Mouse (Mus musculus): ENCODE results near the gene Gm47996.
"Not testable (repeated sequence)": the region's sequence is repeated elsewhere in the genome, so short reads cannot be mapped to it uniquely, and the experiment has no call there.

Gene Gm47996

GRCm38 (mm10) chr1:151209824-151210355 lies at the start of gene Gm47996:
Gene Gm47996 (plus strand): TSS chr1:151210131.
- DNase-seq: not testable (repeated sequence)

- DNase-seq: no peak
Measured at GRCm38 (mm10) chr1:151166031-151166430, 43.9 kb upstream of the Gm47996 start.

DNA sequence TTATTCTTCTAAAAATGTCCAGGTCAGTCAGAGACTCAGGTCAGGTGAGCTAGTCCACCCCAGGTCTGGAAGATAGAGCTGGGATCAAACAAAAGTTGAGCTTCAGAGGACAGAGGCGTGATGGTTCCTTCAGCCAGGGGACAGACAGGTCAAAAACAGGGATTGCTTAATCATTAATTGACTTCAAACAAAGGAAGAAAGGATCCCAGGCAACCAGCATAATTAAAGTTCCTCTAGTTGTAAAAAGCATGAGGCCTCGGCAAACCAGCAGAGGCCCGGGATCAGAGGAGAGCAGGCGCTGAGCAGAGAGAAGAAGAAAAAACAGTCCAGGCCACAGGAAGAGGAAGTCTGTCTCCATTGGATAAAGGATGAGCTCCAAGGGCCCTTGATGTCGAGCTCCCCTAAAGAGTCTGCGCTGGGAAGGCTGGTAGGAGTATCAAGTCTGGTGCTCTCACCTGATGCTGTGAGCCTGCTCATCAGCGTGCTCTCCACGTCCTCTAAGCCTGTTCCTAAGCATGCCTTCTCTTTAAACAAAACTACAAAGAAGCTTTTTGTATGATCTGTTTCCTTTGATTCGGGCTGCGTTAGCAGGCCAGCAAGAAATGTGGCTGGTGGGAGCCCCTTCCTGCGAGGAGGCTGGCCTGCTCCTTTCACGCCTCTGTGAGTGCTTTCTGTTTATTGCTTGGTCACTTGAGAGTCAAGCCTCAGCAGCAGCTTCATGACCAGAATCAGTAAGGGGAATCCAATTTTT lies 42.5 kb upstream of the Gm47996 start:
- peak; percentile 15 for DNase-seq

DNA sequence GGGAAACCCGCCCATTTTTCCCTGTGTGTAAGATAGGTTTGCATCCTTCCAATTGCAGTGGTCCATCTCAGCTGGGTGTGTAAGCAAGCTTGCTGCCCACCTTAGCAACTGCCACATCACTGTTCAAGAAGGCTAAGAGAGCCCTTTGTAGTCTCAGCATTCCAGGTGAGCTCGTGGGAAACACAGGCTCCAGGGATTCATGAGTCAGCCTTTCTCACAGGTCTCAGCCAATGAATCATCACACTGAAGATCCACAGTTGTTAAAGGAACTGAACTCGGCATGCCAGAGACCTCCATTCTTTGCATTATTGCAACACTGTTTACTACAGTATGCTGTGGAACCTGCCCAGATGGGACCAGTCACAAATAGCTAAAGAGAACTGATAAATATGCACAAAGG lies 41.3 kb upstream of the Gm47996 start:
- DNase-seq: no peak

DNA sequence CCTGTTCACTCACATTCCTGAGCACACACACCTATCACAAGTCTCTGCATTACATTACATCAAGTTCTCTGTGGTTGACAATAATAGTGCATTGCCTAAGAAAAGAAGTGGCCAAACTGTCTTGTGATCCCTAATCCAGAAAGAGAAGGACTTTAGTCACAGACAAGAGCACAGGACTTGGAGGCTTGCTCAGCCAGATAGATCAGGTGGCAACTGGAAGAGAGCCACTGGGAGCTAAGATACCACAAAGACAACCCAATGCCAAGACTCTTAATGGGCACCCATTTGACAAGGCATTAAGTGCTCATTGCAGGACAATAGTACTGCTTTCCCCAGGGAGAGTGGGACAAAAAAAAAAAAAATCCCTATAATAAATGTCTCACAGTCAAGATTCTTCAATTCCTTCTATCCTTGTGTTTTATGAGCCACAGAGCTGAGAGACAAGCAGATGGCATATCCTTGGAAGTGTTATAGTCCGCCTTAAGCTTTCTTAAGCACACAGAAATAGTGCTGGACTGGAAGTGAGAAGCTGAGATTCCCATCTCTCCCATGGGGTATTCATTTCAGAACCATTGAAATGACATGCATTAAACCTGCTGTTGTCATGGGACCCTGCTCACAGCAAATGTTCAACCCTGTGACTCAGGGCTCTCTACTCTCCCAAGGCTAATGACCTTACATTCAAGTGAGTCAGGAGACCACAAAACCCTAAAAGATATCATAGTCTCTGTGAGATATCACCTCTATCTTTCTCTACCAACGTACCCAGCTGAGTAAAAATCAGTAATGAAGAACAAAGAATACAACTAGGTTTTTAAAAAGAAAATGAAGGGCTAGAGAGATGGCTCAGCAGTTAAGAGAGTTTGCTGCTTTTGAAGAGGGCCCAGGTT lies 38.1 kb upstream of the Gm47996 start:
- no peak for DNase-seq

- DNase-seq: peak; percentile 14
Measured at GRCm38 (mm10) chr1:151177030-151177936, 32.6 kb upstream of the Gm47996 start.

DNA sequence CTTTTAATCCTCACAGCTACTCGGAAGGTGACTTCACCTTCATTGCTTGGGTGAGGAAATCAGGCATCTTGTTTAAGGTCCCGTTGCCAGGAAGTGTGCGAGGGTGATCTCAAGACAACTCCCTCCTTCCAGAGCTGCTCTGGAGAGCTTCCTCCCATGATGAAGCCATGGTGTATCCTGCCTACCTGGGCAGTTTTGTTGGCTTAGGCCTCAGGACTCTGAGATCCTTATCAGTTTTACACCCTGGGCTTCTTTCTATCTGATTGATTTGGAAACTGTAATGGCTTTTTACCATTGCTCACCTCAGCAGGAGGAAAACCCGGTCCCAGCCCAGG lies 32.0 kb upstream of the Gm47996 start:
- no peak for DNase-seq

DNA sequence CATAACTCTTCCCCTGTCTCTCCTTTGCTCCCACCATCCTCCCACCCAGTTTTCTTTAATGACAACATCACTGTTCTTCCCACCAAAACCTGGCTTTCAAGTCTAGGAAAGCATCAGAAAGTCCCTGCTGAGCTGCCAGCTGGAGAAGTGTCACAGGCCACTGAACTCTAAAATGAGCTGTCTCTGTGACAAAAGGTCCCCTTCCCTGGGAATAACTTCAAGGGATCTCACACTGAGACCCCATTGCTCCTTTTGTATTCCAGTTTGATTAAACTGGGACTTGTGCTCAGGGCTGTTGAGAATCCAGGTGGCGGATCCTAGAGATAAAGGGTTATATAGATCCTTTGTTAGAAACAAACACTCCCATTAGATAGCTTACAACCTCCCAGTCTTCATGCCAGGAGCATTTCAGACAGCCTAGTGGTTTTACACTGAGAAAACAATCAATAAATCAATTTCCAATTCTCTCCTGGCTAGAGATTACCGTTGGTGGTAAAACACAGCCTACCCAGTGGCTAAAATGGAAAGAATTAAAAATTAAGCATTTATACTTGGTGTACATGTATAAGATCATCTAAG lies 31.3 kb upstream of the Gm47996 start:
- no peak for DNase-seq

GRCm38 (mm10) chr1:151180167-151180566 lies 29.8 kb upstream of the Gm47996 start:
- DNase-seq: no peak

DNA sequence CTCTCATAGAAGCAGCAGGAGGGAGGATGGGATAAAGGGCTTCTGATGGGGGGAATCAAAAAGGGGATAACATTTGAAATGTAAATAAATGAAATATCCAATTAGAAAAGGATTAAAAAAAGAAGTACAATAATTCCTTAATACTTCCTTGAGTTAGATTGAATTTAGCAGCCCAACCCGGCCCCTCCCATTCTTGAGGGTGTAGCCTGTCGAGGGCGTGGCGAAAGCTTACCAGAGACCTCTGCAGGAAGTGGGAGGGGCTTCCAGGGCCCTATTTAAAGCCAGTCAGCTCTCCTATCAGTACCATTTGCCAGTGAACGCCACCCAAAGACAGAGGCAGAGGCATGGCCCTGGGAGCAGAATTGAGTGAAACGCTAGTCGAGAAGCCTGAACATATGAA lies 27.7 kb upstream of the Gm47996 start, which contains the start of gene Gm47985:
Gm47985 (plus strand) TSS at position 272 of the 400 bp plus-strand sequence.
- DNase-seq: not testable (repeated sequence)

- DNase-seq: not testable (repeated sequence)
Measured at GRCm38 (mm10) chr1:151186186-151186585, 23.7 kb upstream of the Gm47996 start.

DNA sequence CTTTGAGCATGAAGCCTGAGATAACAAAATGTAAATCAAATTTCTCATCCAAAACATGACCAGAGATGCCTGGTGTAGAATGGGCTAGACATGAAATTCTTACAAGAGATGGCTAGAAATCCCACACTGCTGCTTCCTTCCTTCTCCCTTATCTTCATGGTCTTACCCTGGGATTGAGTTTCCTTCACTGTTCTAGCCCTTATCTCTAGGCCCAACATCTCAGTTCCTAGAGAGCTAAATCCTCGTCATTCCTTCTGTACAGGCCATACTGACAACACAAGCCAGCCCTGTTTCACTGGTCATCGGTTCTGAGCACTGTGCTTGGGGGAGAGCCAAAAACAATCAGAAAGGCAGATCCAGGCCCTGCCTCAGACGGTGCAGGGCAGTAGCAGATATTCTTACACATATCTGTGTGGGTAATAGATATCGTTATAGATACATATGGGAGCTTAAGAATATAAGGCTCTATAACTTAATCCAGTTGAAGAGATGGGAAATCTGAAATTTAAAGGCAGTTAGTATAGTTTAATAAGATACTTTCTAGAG lies 23.0 kb upstream of the Gm47996 start:
- DNase-seq: not testable (repeated sequence)

GRCm38 (mm10) chr1:151188469-151188868 lies 21.5 kb upstream of the Gm47996 start:
- no peak for DNase-seq

DNA sequence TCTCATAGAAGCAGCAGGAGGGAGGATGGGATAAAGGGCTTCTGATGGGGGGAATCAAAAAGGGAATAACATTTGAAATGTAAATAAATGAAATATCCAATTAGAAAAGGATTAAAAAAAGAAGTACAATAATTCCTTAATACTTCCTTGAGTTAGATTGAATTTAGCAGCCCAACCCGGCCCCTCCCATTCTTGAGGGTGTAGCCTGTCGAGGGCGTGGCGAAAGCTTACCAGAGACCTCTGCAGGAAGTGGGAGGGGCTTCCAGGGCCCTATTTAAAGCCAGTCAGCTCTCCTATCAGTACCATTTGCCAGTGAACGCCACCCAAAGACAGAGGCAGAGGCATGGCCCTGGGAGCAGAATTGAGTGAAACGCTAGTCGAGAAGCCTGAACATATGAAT lies 17.9 kb upstream of the Gm47996 start, which contains the start of gene Gm8947:
Gm8947 (plus strand) TSS at position 302 of the 400 bp plus-strand sequence.
- not testable (repeated sequence) for DNase-seq

GRCm38 (mm10) chr1:151192739-151193138 lies 17.2 kb upstream of the Gm47996 start:
- not testable (repeated sequence) for DNase-seq

- not testable (repeated sequence) for DNase-seq
Measured at GRCm38 (mm10) chr1:151195986-151196385, 13.9 kb upstream of the Gm47996 start.

DNA sequence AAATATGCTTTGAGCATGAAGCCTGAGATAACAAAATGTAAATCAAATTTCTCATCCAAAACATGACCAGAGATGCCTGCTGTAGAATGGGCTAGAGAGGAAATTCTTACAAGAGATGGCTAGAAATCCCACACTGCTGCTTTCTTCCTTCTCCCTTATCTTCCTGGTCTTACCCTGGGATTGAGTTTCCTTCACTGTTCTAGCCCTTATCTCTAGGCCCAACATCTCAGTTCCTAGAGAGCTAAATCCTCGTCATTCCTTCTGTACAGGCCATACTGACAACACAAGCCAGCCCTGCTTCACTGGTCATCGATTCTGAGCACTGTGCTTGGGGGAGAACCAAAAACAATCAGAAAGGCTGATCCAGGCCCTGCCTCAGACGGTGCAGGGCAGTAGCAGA lies 13.2 kb upstream of the Gm47996 start:
- not testable (repeated sequence) for DNase-seq

DNA sequence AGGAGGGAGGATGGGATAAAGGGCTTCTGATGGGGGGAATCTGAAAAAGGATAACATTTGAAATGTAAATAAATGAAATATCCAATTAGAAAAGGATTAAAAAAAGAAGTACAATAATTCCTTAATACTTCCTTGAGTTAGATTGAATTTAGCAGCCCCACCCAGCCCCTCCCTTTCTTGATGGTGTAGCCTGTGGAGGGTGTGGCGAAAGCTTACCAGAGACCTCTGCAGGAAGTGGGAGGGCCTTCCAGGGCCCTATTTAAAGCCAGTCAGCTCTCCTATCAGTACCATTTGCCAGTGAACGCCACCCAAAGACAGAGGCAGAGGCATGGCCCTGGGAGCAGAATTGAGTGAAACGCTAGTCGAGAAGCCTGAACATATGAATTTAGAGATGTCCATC lies 11.8 kb upstream of the Gm47996 start, which contains the start of gene Gm47995:
Gm47995 (plus strand) TSS at position 329 of the 400 bp plus-strand sequence.
- not testable (repeated sequence) for DNase-seq

- DNase-seq: not testable (repeated sequence)
Measured at GRCm38 (mm10) chr1:151200620-151201019, 9.3 kb upstream of the Gm47996 start.

- not testable (repeated sequence) for DNase-seq
Measured at GRCm38 (mm10) chr1:151202771-151203170, 7.2 kb upstream of the Gm47996 start.

GRCm38 (mm10) chr1:151203818-151204217 lies 6.1 kb upstream of the Gm47996 start, which contains the start of gene 3110040M04Rik:
Gene 3110040M04Rik (plus strand): TSS chr1:151204121.
- not testable (repeated sequence) for DNase-seq

Measured in layer of hippocampus, adult 9-11 months (tissue).